Mouse (Mus musculus): ENCODE measurements around the gene Cacna1b. TPM values are rescaled to one million over a fixed set of nuclear protein-coding genes. Genes with fewer than 3 reads are reported as not detected.
A peak's percentile ranks its signal among the peaks of the same experiment; 100 is the strongest.

Cacna1b gene
- total RNA-seq, 2 experiments from 2014 or later, result 0.12 to 0.40 TPM

- no peak for DNase-seq
- intact Hi-C loops (cut with DNase I; ENCODE audit: low total_unique reads), result no loop called here
Observed at GRCm38 (mm10) chr2:24674432-24675006, 88.4 kb downstream of the Cacna1b start.

GRCm38 (mm10) chr2:24668598-24668997, 94.4 kb downstream of the Cacna1b start:
- DNase-seq, result no peak
- intact Hi-C loops (cut with DNase I; ENCODE audit: low total_unique reads), result no loop called here

- intact Hi-C loops (cut with DNase I; ENCODE audit: low total_unique reads), result no loop called here
- no peak for DNase-seq
Observed at GRCm38 (mm10) chr2:24664678-24665257, 98.2 kb downstream of the Cacna1b start.

GRCm38 (mm10) chr2:24659150-24659775, 103.7 kb downstream of the Cacna1b start:
- intact Hi-C loops (cut with DNase I; ENCODE audit: low total_unique reads), result no loop called here
- no peak for DNase-seq

GRCm38 (mm10) chr2:24648503-24648902, 114.4 kb downstream of the Cacna1b start:
- intact Hi-C loops (cut with DNase I; ENCODE audit: low total_unique reads), result no loop called here
- DNase-seq, result no peak

- no peak for DNase-seq
Observed at GRCm38 (mm10) chr2:24646452-24647146, 116.4 kb downstream of the Cacna1b start.

GRCm38 (mm10) chr2:24642834-24643233, 120.1 kb downstream of the Cacna1b start:
- no peak for DNase-seq
- intact Hi-C loops (cut with DNase I; ENCODE audit: low total_unique reads), result no loop called here

More at GRCm38 (mm10) chr2:24646452-24647146, 116.4 kb downstream of the Cacna1b start:
- intact Hi-C loops (cut with DNase I; ENCODE audit: low total_unique reads), result no loop called here

GRCm38 (mm10) chr2:24638102-24638954, 124.6 kb downstream of the Cacna1b start:
- intact Hi-C loops (cut with DNase I; ENCODE audit: low total_unique reads), result no loop called here
- no peak for DNase-seq

GRCm38 (mm10) chr2:24633645-24634044, 129.3 kb downstream of the Cacna1b start:
- intact Hi-C loops (cut with DNase I; ENCODE audit: low total_unique reads), result no loop called here
- no peak for DNase-seq

- intact Hi-C loops (cut with DNase I; ENCODE audit: low total_unique reads), result no loop called here
- no peak for DNase-seq
Observed at GRCm38 (mm10) chr2:24617141-24617540, 145.8 kb downstream of the Cacna1b start.

- no peak for DNase-seq
- intact Hi-C loops (cut with DNase I; ENCODE audit: low total_unique reads), result no loop called here
Observed at GRCm38 (mm10) chr2:24609789-24610188, 153.2 kb downstream of the Cacna1b start.

- no peak for DNase-seq
- intact Hi-C loops (cut with DNase I; ENCODE audit: low total_unique reads), result no loop called here
Observed at GRCm38 (mm10) chr2:24608765-24609138, 154.2 kb downstream of the Cacna1b start.

GRCm38 (mm10) chr2:24607905-24608764, 154.8 kb downstream of the Cacna1b start:
- intact Hi-C loops (cut with DNase I; ENCODE audit: low total_unique reads), result no loop called here
- DNase-seq, result no peak

GRCm38 (mm10) chr2:24606531-24606930, 156.4 kb downstream of the Cacna1b start:
- DNase-seq, result no peak
- intact Hi-C loops (cut with DNase I; ENCODE audit: low total_unique reads), result no loop called here

- intact Hi-C loops (cut with DNase I; ENCODE audit: low total_unique reads), result no loop called here
- no peak for DNase-seq
Observed at GRCm38 (mm10) chr2:24605096-24605495, 157.9 kb downstream of the Cacna1b start.

- no peak for DNase-seq
- intact Hi-C loops (cut with DNase I; ENCODE audit: low total_unique reads), result no loop called here
Observed at GRCm38 (mm10) chr2:24589426-24589825, 173.5 kb downstream of the Cacna1b start.

GRCm38 (mm10) chr2:24587999-24588398, 175.0 kb downstream of the Cacna1b start:
- intact Hi-C loops (cut with DNase I; ENCODE audit: low total_unique reads), result no loop called here
- DNase-seq, result no peak

GRCm38 (mm10) chr2:24574616-24575015, 188.3 kb downstream of the Cacna1b start:
- peak; percentile 54 for DNase-seq
- intact Hi-C loops (cut with DNase I; ENCODE audit: low total_unique reads), result loop anchor here (5.0 kb wide), 1 partner anchor 183 kb away; no protein-coding TSS in a partner anchor

- intact Hi-C loops (cut with DNase I; ENCODE audit: low total_unique reads), result loop anchor here (5.0 kb wide), 1 partner anchor 186 kb away; no protein-coding TSS in a partner anchor
- DNase-seq, result no peak
Observed at GRCm38 (mm10) chr2:24570917-24571316, 192.0 kb downstream of the Cacna1b start.

Data from gastrocnemius, postnatal 14 days (tissue).